Mouse (Mus musculus) megakaryocyte, embryonic 14.5 days (primary cell): ENCODE results near the gene Yipf2.

Experiments used
- FLI1 ChIP-seq: IDR thresholded peaks from 2 replicates; pipeline ENCODE4 v1.6.1; 2012; ENCODE audit warnings: low read length, inconsistent platforms, mixed read lengths
- GATA1 ChIP-seq: IDR thresholded peaks from 3 replicates; pipeline ENCODE4 v1.6.1; 2012; ENCODE audit warnings: mixed read lengths, low read length, inconsistent platforms, borderline replicate concordance

GRCm38 (mm10) chr9:21553607-21554273 is 38.9 kb downstream of the Yipf2 start:
- TF ChIP-seq GATA1: no peak
- TF ChIP-seq FLI1: no peak
